Mouse (Mus musculus): ENCODE measurements around the gene Vmn2r84. TPM values are rescaled to one million over a fixed set of nuclear protein-coding genes. Genes with fewer than 3 reads are reported as not detected.
A peak's percentile ranks its signal among the peaks of the same experiment; 100 is the strongest.
"Not testable (repeated sequence)": the region's sequence is repeated elsewhere in the genome, so short reads cannot be mapped to it uniquely, and the experiment has no call there.

Gene Vmn2r84
- total RNA-seq (2014; rRNA removed; ENCODE audit: low replicate concordance): not detected in 2 replicates
- not detected in 2 replicates for polyA plus RNA-seq (2015; fragmentation: Nextera tagmentation; extraction: Ambion mirVana)

DNA sequence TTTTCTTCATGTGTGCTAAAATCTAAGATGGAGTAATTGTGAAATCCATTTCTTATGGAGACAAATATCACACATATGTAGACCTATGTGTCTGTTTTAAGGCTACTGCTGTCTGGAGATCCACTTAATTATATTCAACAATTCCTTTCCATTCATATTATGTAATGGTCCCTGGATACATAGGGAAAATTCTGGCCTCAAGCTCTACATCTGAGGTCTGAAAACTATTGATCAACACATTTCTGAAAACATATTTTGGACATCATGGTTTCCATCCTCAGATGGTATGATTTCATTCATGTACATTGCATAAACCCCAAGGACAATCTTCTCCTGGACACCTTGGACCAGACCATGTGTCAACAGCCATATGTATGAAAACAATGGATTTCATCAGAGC, at the start of gene Vmn2r84:
TSS of gene Vmn2r84 (minus strand) at position 101 of the 400 bp plus-strand sequence.
- DNase-seq (ENCODE audit: low spot score): no peak
- no peaks in the 10 kb centered on the region for H3K27me3 ChIP-seq (ENCODE audit: control insufficient read depth, insufficient read depth, low read length)
- no peaks in the 10 kb centered on the region for H3K36me3 ChIP-seq (replicated peaks; ENCODE audit: control insufficient read depth, insufficient read depth, low read length)
- TF ChIP-seq EP300 (IDR thresholded peaks at IDR 0.05; ENCODE audit: low read depth) (no peak), CTCF (IDR thresholded peaks at IDR 0.05; ENCODE audit: low read depth) (no peak)
- H3K4me2 ChIP-seq (ENCODE audit: low read depth, low read length): no peak within 1 kb of the TSS
- ATAC-seq (ENCODE audit: insufficient read depth, low read depth): no peak
- no peaks in the 10 kb centered on the region for H3K4me1 ChIP-seq (ENCODE audit: control insufficient read depth, insufficient read depth)
- H3K9me3 ChIP-seq (replicated peaks; ENCODE audit: control insufficient read depth, low read length): no peaks in the 10 kb centered on the region
- no peak within 1 kb of the TSS for H3K9ac ChIP-seq (replicated peaks; ENCODE audit: low read depth, low read length)
- H3K27ac ChIP-seq (ENCODE audit: low read depth): no peak within 1 kb of the TSS
- no peak within 1 kb of the TSS for H3K4me3 ChIP-seq (ENCODE audit: low read depth, low read length)

DNA sequence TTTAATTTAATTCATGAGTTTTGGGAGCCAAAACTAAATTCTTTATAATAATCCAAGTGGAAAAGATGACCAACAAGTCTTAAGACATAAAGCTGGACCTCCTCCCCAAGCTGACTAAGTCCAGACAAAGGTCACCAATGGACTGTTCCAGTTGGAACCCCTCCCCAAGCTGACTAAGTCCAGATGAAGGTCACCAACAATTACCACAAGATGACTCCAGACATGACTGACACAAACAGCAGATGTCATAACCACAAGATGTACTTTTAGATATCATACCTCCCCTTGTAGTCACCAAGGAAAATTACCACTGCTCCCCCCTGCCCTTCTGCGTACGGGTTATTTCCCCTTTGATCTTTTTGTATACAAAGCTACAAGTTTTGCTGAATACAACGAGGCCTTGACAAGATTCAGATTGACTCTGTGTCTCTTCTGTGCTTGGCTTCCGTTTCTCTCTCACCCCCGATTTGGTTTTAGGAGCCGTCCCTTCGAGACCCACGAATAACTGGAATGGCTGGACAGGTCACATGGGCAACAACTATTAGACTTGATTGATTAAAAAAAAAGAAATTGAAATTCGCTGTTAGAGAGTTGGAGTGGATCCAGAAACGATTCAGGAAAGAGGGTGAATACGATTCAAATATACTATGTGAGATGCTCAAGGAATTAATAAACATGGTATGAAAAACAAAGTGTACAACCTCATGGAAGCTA, 40.2 kb upstream of the Vmn2r84 start:
- not testable (repeated sequence) for H3K36me3 ChIP-seq (replicated peaks; ENCODE audit: control insufficient read depth, insufficient read depth, low read length); H3K4me2 ChIP-seq (ENCODE audit: low read depth, low read length); H3K27ac ChIP-seq (ENCODE audit: low read depth); H3K27me3 ChIP-seq (ENCODE audit: control insufficient read depth, insufficient read depth, low read length); ATAC-seq (ENCODE audit: insufficient read depth, low read depth); H3K4me1 ChIP-seq (ENCODE audit: control insufficient read depth, insufficient read depth); DNase-seq (ENCODE audit: low spot score); H3K9ac ChIP-seq (replicated peaks; ENCODE audit: low read depth, low read length); H3K9me3 ChIP-seq (replicated peaks; ENCODE audit: control insufficient read depth, low read length); H3K4me3 ChIP-seq (ENCODE audit: low read depth, low read length)
- WGBS: 69% methylated on average over 11 of the region's 11 CpGs

DNA sequence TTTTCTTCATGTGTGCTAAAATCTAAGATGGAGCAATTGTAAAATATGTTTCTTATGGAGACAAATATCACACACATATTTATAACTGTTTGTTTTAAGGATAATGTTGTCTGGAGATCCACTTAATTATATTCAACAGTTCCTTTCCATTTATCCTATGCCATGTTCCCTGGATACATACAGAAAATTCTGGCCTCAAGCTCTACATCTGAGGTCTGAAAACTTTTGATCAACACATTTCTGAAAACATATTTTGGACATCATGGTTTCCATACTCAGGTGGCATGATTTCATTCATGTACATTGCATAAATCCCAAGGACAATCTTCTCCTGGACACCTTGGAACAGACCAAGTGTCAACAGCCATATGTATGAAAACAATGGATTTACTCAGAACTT, 35.5 kb upstream of the Vmn2r84 start, which contains the start of gene Vmn2r85:
TSS of gene Vmn2r85 (minus strand) at position 101 of the 400 bp plus-strand sequence.
- not testable (repeated sequence) for H3K4me1 ChIP-seq (ENCODE audit: control insufficient read depth, insufficient read depth); H3K27ac ChIP-seq (ENCODE audit: low read depth); H3K4me2 ChIP-seq (ENCODE audit: low read depth, low read length); H3K4me3 ChIP-seq (ENCODE audit: low read depth, low read length); DNase-seq (ENCODE audit: low spot score); H3K9me3 ChIP-seq (replicated peaks; ENCODE audit: control insufficient read depth, low read length); H3K9ac ChIP-seq (replicated peaks; ENCODE audit: low read depth, low read length); H3K27me3 ChIP-seq (ENCODE audit: control insufficient read depth, insufficient read depth, low read length); ATAC-seq (ENCODE audit: insufficient read depth, low read depth); H3K36me3 ChIP-seq (replicated peaks; ENCODE audit: control insufficient read depth, insufficient read depth, low read length)

DNA sequence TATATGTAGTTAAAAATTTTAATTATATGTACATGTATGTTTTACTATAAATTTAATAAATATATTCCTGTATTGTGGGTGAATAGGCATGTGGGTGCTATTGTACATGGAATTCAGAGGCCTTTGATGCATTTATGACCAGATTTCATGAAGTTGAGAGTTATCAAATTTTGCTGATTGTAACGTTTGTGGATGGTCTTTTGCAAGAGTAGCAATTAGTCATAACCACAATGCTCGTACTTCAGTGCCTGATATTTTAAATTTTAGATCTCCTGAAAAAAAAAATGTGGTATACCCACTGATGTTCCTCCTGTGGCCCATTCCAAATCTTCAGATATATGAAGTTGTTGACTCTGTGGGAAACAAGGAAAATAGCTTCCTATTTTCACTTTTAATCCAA, 28.2 kb upstream of the Vmn2r84 start:
- H3K9me3 ChIP-seq (replicated peaks; ENCODE audit: control insufficient read depth, low read length); H3K4me2 ChIP-seq (ENCODE audit: low read depth, low read length); H3K4me1 ChIP-seq (ENCODE audit: control insufficient read depth, insufficient read depth); H3K36me3 ChIP-seq (replicated peaks; ENCODE audit: control insufficient read depth, insufficient read depth, low read length); H3K27ac ChIP-seq (ENCODE audit: low read depth); DNase-seq (ENCODE audit: low spot score); H3K4me3 ChIP-seq (ENCODE audit: low read depth, low read length); H3K9ac ChIP-seq (replicated peaks; ENCODE audit: low read depth, low read length); ATAC-seq (ENCODE audit: insufficient read depth, low read depth); H3K27me3 ChIP-seq (ENCODE audit: control insufficient read depth, insufficient read depth, low read length): not testable (repeated sequence)
- WGBS: 49% methylated on average over 2 of the region's 2 CpGs

DNA sequence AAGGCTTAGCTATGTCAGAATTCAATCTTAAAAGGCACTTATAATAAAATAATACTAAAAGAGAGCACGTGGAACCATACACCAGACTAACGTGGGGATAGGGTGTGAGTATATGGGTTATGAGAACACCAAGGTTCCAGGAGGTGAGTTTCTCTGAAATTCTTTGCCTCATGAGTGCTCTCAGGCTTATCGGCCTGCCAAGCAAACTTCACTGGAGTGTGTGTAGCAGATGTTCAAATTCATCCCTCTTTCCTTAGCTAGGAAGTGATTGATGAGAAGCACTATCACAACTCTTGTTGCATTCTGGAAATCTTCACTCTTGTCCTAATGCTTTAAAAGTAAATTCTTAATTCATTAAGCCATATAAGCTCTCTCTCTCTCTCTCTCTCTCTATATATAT, 26.3 kb upstream of the Vmn2r84 start:
- no peaks in the 10 kb centered on the region for H3K9me3 ChIP-seq (replicated peaks; ENCODE audit: control insufficient read depth, low read length)
- H3K9ac ChIP-seq (replicated peaks; ENCODE audit: low read depth, low read length): no peak overlapping the region
- no peaks in the 10 kb centered on the region for H3K4me1 ChIP-seq (ENCODE audit: control insufficient read depth, insufficient read depth)
- no peak overlapping the region for H3K4me3 ChIP-seq (ENCODE audit: low read depth, low read length)
- ATAC-seq (ENCODE audit: insufficient read depth, low read depth): no peak
- TF ChIP-seq CTCF (IDR thresholded peaks at IDR 0.05; ENCODE audit: low read depth) (no peak), EP300 (IDR thresholded peaks at IDR 0.05; ENCODE audit: low read depth) (no peak)
- H3K4me2 ChIP-seq (ENCODE audit: low read depth, low read length): no peak overlapping the region
- H3K27ac ChIP-seq (ENCODE audit: low read depth): no peak overlapping the region
- H3K36me3 ChIP-seq (replicated peaks; ENCODE audit: control insufficient read depth, insufficient read depth, low read length): no peaks in the 10 kb centered on the region
- H3K27me3 ChIP-seq (ENCODE audit: control insufficient read depth, insufficient read depth, low read length): no peaks in the 10 kb centered on the region
- 80% methylated on average over 3 of the region's 3 CpGs for WGBS
- DNase-seq (ENCODE audit: low spot score): no peak

DNA sequence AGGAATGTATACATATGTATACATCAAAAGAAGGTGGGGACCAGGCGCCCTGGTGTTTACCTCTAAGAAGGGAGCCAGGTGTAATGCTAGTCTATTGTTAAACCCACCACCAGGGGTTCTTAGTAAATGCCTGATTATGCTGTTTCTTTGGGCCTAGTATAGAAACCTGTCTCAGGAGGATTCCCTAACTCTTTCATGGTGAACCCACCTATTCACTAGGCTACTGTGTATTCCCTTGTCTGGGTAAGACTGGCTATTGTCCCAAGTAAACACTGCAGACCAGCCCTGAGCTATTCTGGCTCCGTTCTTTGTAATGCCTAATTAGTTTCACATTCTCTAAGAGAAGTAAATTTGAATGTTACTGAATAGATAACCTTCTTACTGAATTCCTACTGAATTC, 25.8 kb upstream of the Vmn2r84 start:
- H3K4me3 ChIP-seq (ENCODE audit: low read depth, low read length); H3K27ac ChIP-seq (ENCODE audit: low read depth); ATAC-seq (ENCODE audit: insufficient read depth, low read depth); H3K9me3 ChIP-seq (replicated peaks; ENCODE audit: control insufficient read depth, low read length); DNase-seq (ENCODE audit: low spot score); H3K27me3 ChIP-seq (ENCODE audit: control insufficient read depth, insufficient read depth, low read length); H3K4me2 ChIP-seq (ENCODE audit: low read depth, low read length); H3K36me3 ChIP-seq (replicated peaks; ENCODE audit: control insufficient read depth, insufficient read depth, low read length); H3K4me1 ChIP-seq (ENCODE audit: control insufficient read depth, insufficient read depth); H3K9ac ChIP-seq (replicated peaks; ENCODE audit: low read depth, low read length): not testable (repeated sequence)
- WGBS: 47% methylated on average over 2 of the region's 2 CpGs

DNA sequence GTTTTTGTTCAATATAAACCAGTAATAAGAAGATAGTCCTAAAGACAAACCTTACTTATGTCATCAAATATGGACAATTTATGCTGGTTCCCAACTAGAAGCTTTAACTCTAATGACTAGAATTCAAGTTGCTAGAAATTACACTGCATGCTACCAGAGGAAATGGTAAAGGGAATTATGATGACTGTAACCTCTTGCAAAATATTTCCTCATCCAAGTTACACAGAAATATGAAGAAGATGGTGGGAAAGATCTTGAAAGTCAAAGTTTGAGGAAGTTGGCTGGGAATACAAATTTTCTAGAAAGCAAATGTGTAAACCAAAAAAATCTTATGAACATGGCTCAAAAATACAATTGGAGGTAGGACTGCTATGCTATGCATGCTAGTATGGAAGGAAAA, 22.2 kb upstream of the Vmn2r84 start:
- not testable (repeated sequence) for H3K9ac ChIP-seq (replicated peaks; ENCODE audit: low read depth, low read length); H3K4me3 ChIP-seq (ENCODE audit: low read depth, low read length); H3K27ac ChIP-seq (ENCODE audit: low read depth); H3K4me1 ChIP-seq (ENCODE audit: control insufficient read depth, insufficient read depth); H3K9me3 ChIP-seq (replicated peaks; ENCODE audit: control insufficient read depth, low read length); H3K36me3 ChIP-seq (replicated peaks; ENCODE audit: control insufficient read depth, insufficient read depth, low read length); H3K4me2 ChIP-seq (ENCODE audit: low read depth, low read length); DNase-seq (ENCODE audit: low spot score); ATAC-seq (ENCODE audit: insufficient read depth, low read depth); H3K27me3 ChIP-seq (ENCODE audit: control insufficient read depth, insufficient read depth, low read length)

DNA sequence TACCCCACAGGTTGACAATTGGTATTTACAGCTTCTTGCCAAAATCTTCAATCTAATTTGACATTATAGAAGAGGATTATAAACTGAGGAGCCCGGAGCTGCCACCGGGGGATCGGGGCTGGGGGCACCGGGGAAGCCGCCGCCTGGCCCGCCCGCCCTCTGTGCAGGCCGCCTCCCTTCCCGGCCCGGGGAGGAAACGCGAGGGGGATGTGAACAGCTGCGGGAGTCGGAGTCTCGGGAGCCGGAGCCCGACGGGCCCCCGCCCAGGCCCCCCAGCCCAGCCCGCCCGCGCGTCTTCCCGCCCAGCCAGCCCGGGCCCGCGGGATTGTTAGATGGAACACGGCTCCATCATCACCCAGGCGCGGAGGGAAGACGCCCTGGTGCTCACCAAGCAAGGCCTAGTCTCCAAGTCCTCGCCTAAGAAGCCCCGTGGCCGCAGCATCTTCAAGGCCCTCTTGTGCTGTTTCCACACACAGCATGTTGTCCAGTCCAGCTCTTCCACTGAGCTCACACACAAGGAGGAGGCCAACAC, 18.1 kb upstream of the Vmn2r84 start:
- H3K9me3 ChIP-seq (replicated peaks; ENCODE audit: control insufficient read depth, low read length); H3K9ac ChIP-seq (replicated peaks; ENCODE audit: low read depth, low read length); H3K27ac ChIP-seq (ENCODE audit: low read depth); H3K4me2 ChIP-seq (ENCODE audit: low read depth, low read length); H3K36me3 ChIP-seq (replicated peaks; ENCODE audit: control insufficient read depth, insufficient read depth, low read length); DNase-seq (ENCODE audit: low spot score); H3K4me1 ChIP-seq (ENCODE audit: control insufficient read depth, insufficient read depth); H3K4me3 ChIP-seq (ENCODE audit: low read depth, low read length); H3K27me3 ChIP-seq (ENCODE audit: control insufficient read depth, insufficient read depth, low read length): not testable (repeated sequence)
- WGBS: 40% methylated on average over 14 of the region's 35 CpGs
- ATAC-seq (ENCODE audit: insufficient read depth, low read depth): peak; percentile 51; the same call in 1 of the 2 replicates
